Mouse (Mus musculus) heart, adult 2 months (tissue): ENCODE results near the gene Dut. TPM values are rescaled to one million over a fixed set of nuclear protein-coding genes. Genes with fewer than 3 reads are reported as not detected.

Source experiments
- DNase-seq, 2 experiments: peaks; one replicate each; pipeline ENCODE4 v3.0.0; 2021
- H3K27ac ChIP-seq: fragments of 200-600 bp; 2 replicates; pipeline ENCODE4 v1.8.1; 2022
- H3K27me3 ChIP-seq: fragments of 200-500 bp; 2 replicates; pipeline ENCODE4 v1.6.1; 2012; ENCODE audit warnings: mild to moderate bottlenecking, low read length, inconsistent platforms, mixed read lengths; ENCODE audit not compliant: control insufficient read depth, insufficient read depth
- H3K36me3 ChIP-seq: fragments of 200-500 bp; 2 replicates; pipeline ENCODE4 v1.6.1; 2012; ENCODE audit warnings: low read length, inconsistent platforms; ENCODE audit not compliant: control insufficient read depth, insufficient read depth
- H3K4me1 ChIP-seq: fragments of 200-500 bp; 2 replicates; pipeline ENCODE4 v1.6.1; 2011; ENCODE audit warnings: low read length; ENCODE audit not compliant: control insufficient read depth, insufficient read depth
- H3K4me3 ChIP-seq: fragments of 200-600 bp; 2 replicates; pipeline ENCODE4 v1.8.1; 2022
- H3K79me2 ChIP-seq: fragments of 200-500 bp; replicated peaks from 2 replicates; pipeline ENCODE4 v1.6.1; 2012; ENCODE audit warnings: mild to moderate bottlenecking, inconsistent platforms, low read length, moderate library complexity, mixed read lengths; ENCODE audit not compliant: control insufficient read depth, insufficient read depth
- H3K9ac ChIP-seq: fragments of 200-500 bp; 2 replicates; pipeline ENCODE4 v1.6.1; 2012; ENCODE audit warnings: low read depth, mild to moderate bottlenecking, control low read depth, inconsistent platforms, low read length, mixed read lengths
- CTCF ChIP-seq: fragments of 200-600 bp; IDR thresholded peaks from 2 replicates; pipeline ENCODE4 v1.8.1; 2022; ENCODE audit warnings: antibody characterized with exemption, mild to moderate bottlenecking, moderate library complexity
- EP300 ChIP-seq: fragments of 200-500 bp; IDR thresholded peaks from 2 replicates; pipeline ENCODE4 v1.6.1; 2011; ENCODE audit warnings: low read depth, low read length, control low read depth; ENCODE audit not compliant: insufficient read depth
- POLR2A ChIP-seq: fragments of 200-500 bp; IDR thresholded peaks from 2 replicates; pipeline ENCODE4 v1.6.1; 2011; ENCODE audit warnings: mild to moderate bottlenecking, low read depth, low read length, control low read depth; ENCODE audit not compliant: insufficient read depth
- WGBS: fragments of 180-500 bp; shearing (Covaris S2); methylation state at CpG from one replicate; pipeline ENCODE4 v1.1.7; 2018; 5-methylcytosine and 5-hydroxymethylcytosine counted together
- intact Hi-C: fragments of 180-260 bp; cut with DNase I; formaldehyde crosslinking; loops from one replicate; pipeline ENCODE4 v1.15.1; 2025
- long read RNA-seq: library from polyadenylated mRNA; stranded (forward); transcript quantifications from one replicate; pipeline ENCODE4 v2.0.0, GENCODE M21; 2021
- polyA plus RNA-seq: library from polyadenylated mRNA; depleted of rRNA; stranded (reverse); fragments of >200 nt; gene quantifications from 2 replicates; pipeline ENCODE4 v1.2.3, GENCODE M21; 2012; rRNA removed
- total RNA-seq, 2 experiments: library from RNA; stranded (reverse); gene quantifications; 2 replicates each; pipeline ENCODE4 v1.2.3; 2021

The Dut gene
- total RNA-seq (10 to 100 TPM; 27.4 to 27.5 TPM), polyA plus RNA-seq (17.3 and 25.0 TPM in 2 replicates)
- long read RNA-seq, transcript Dut-202 (7 exons, 1,020 nt), result major isoform, 8 of 27 reads
- long read RNA-seq, partial matches to known transcripts, result 0 of 27 reads
- long read RNA-seq, other reads (novel, unspliced or antisense), result 16 of 27 reads

DNA sequence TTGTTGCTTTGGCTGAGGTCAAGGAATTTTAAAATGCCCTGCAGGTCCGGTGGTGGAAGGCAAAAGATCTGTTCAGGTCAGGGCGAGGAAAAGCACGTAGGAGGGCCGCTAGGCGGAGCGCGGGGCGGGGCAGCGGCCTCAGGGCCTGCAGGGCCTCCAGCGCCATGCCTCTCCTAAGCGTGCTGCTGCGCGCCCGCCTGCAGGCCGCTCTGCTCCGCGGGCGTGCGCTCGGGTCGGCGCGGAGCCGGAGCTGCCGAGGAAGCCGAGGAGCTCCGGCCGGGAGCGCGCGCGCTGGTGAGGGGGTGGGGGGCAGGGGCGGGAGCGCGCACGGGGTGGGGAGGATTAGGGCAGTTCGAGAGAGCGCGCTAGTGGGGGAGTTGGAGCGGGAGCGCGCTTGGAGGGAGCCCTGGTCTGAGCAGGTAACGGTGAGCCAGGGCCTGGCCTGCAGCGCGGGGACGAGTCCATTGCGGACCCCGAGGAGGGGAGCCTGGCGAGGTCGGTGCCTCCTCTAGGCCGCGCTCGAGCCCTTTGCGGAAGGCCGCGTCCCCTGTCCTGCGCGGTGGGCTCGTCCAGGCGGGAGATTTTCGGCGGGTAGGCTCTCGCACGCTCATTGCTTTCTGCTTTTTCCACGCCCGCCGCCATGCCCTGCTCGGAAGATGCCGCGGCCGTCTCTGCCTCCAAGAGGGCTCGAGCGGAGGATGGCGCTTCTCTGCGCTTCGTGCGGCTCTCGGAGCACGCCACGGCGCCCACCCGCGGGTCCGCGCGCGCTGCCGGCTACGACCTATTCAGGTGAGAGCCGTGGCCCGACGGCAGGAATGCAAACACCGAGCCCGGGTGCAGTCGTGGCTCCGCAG lies at the start of gene Dut:
Gene Dut, plus strand, starts transcription at position 83 of the 854 bp plus-strand sequence.
- H3K4me1 ChIP-seq, result peaks cover 2% of the 10 kb centered on the region
- H3K27me3 ChIP-seq, result no peaks in the 10 kb centered on the region
- H3K36me3 ChIP-seq, result peaks cover 3% of the 10 kb centered on the region
- H3K4me3 ChIP-seq, result peak within 1 kb of the TSS; percentile 75
- under 1% methylated on average over 96 of the region's 96 CpGs for WGBS
- DNase-seq, result peak; percentile 91 to 96
- H3K79me2 ChIP-seq, result no peaks in the 10 kb centered on the region
- intact Hi-C loops, result no loop called here
- H3K9ac ChIP-seq, result peak within 1 kb of the TSS; percentile 75
- peak within 1 kb of the TSS; percentile 73 for H3K27ac ChIP-seq
- peak; percentile 45; the same call in 1 of the 2 replicates for TF ChIP-seq POLR2A
- peak; percentile 59 for TF ChIP-seq CTCF
- no peak for TF ChIP-seq EP300

DNA sequence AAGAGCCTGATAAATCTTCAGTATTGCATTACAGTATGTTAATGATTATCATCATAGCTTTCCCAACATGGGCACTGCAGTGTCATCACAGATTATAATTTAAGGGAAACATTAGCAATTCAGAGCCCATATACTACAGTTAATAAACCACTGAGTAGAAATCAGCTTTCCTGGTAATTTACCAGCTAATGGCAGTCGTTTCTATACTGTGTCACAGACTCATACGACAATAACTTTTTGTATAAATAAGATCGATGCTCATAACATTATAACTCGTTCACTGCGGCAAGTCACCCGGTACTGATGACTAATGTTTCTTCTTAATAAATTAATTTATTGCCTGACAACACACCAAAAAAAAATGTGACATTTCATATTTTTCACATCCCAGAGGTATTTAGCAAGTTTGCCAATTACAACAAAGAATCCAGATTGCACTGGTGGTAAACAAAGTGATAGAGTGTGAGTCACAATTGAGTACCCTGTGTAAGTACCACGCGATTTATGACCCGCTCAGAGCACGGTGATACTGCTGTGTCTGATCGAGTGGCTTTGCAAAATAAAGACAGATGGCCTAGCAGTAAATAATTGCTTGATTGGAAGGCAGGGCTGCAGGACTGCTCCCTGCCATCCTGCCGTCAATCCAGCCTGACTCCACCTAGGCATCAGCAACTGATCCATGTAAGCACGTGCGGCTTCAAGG lies 37.9 kb upstream of the Dut start:
- Histone ChIP-seq H3K36me3 (no peaks in the 10 kb centered on the region), H3K4me1 (no peaks in the 10 kb centered on the region), H3K79me2 (no peaks in the 10 kb centered on the region), H3K27ac (no peak overlapping the region), H3K4me3 (no peak overlapping the region), H3K9ac (no peak overlapping the region), H3K27me3 (no peaks in the 10 kb centered on the region)
- intact Hi-C loops, result no loop called here
- no peak for DNase-seq
- 86% methylated on average over 14 of the region's 14 CpGs for WGBS
- no peak for TF ChIP-seq POLR2A
- TF ChIP-seq CTCF, result no peak
- TF ChIP-seq EP300, result no peak

DNA sequence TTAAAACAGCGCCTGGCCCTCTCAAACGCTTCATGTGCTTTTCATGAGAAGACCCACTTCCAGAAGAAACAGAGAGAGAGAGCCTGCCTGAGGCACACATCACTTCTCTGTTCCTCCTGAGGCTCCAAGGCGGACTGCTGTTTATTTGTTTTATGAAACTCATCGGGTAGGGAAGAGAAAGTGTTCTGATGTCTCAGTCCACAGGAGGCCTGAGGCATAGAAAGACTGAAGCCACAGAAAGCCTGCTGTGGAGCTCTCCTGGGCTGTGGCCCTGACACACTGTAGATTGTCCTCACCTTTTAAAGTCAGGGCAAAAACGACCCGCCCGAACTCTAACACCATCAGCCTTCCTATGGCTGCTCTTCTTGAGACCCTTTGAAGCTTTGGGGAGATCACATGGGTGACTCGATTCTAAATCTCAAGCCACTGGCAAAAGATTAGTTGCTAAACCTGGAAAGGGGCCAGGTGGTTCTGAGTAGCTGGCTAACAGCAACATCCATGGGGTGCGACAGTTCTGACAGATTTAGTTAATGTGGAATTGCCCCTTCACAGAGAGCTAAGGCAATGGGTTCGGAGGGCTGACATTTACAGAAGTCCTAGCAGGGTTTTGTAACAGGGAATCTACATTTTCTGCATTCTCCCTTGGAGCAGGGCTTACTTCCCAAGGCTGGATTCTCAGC lies 35.0 kb upstream of the Dut start:
- H3K79me2 ChIP-seq, result no peaks in the 10 kb centered on the region
- no peaks in the 10 kb centered on the region for H3K36me3 ChIP-seq
- intact Hi-C loops, result loop anchor here (5.0 kb wide), 1 partner anchor 1900 kb away; no protein-coding TSS in a partner anchor
- no peak overlapping the region for H3K9ac ChIP-seq
- no peaks in the 10 kb centered on the region for H3K27me3 ChIP-seq
- H3K27ac ChIP-seq, result no peak overlapping the region
- 68% methylated on average over 10 of the region's 10 CpGs for WGBS
- H3K4me3 ChIP-seq, result no peak overlapping the region
- H3K4me1 ChIP-seq, result no peaks in the 10 kb centered on the region
- TF ChIP-seq POLR2A (no peak), CTCF (no peak), EP300 (no peak)
- DNase-seq, result no peak

DNA sequence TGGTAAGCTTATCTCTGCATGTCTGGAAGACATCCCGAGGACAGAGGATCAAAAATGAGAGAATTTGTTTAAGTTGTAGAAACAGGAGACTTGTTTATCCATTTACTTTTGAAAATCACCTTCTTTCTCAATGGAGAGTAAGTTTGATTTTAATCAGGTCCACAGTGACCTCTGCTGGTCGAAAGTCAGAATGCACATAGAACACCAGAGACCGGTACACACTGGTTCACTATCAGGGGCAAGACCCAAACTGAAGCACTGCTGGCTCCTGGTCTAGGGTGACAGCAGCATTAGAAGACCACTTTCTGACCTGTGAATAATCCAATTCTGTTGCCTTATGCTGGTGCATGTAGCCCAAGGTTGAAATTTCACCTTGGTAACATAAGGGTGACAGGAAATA lies 32.4 kb upstream of the Dut start:
- Histone ChIP-seq H3K27me3 (no peaks in the 10 kb centered on the region), H3K36me3 (no peaks in the 10 kb centered on the region), H3K9ac (no peak overlapping the region), H3K79me2 (no peaks in the 10 kb centered on the region), H3K4me1 (no peaks in the 10 kb centered on the region), H3K4me3 (no peak overlapping the region), H3K27ac (no peak overlapping the region)
- DNase-seq, result peak; percentile 24 to 63
- TF ChIP-seq CTCF (peak; percentile 94), EP300 (no peak)
- intact Hi-C loops, result loop anchor here (1.0 to 5.0 kb wide), 2 partner anchors 1113 to 1902 kb away; no protein-coding TSS in a partner anchor
- 4% methylated on average over 3 of the region's 3 CpGs for WGBS

DNA sequence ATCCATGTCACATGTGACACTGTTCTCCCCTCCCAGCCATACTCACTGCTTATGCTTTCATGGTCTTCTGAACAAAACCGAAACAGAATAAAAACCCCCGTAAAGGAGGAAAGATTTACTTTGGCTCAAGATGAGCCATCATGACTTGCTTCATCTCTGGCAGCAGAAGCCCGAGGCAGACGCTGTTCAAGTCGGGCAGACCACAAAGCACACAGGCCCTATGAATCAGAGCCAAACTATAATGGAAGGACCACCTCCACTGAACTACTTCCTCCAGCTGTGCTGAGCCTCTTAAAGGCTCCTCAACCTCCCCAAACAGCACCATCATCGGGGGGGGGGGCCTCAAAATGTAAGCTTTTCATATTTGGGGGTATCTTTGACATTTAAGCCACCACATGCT lies 29.7 kb upstream of the Dut start:
- WGBS, result 57% methylated on average over 6 of the region's 6 CpGs
- Histone ChIP-seq H3K27me3 (no peaks in the 10 kb centered on the region), H3K27ac (no peak overlapping the region), H3K36me3 (no peaks in the 10 kb centered on the region), H3K79me2 (no peaks in the 10 kb centered on the region), H3K4me3 (no peak overlapping the region), H3K4me1 (no peaks in the 10 kb centered on the region), H3K9ac (no peak overlapping the region)
- intact Hi-C loops, result no loop called here
- DNase-seq, result no peak
- no peak for TF ChIP-seq POLR2A
- TF ChIP-seq CTCF, result no peak
- TF ChIP-seq EP300, result no peak
